Mouse (Mus musculus) regulatory T cell (primary cell): ENCODE measurements around the gene Igfbp7.

Experiments used
- in situ Hi-C: fragments of 300-600 bp; cut with MboI, MseI; formaldehyde crosslinking; loops from one replicate; pipeline ENCODE4 v1.15.1; 2025; ENCODE audit warnings: high pct_unique_total_duplicates

Gene Igfbp7

DNA sequence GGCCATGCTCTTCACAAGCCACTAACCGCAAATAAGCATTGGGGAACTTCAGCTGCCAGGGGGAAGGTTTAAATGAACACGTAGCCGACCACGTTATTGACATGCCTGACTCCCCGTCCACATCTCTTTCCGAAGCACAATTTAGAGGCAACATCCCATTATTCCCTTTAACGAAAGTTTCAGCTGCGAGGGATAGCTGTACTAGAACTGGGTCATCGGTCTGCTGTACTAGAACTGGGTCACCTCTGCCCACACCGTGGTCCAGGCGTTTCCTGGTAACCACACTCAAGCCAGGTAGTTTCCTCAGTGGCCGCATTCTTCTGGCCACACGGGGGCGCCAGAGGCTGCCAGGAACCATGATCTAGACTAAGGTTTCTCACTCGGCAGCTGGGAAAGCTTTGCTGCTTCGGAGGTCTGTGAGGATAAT is 53.5 kb downstream of the Igfbp7 start:
- in situ Hi-C loops: no loop called here

DNA sequence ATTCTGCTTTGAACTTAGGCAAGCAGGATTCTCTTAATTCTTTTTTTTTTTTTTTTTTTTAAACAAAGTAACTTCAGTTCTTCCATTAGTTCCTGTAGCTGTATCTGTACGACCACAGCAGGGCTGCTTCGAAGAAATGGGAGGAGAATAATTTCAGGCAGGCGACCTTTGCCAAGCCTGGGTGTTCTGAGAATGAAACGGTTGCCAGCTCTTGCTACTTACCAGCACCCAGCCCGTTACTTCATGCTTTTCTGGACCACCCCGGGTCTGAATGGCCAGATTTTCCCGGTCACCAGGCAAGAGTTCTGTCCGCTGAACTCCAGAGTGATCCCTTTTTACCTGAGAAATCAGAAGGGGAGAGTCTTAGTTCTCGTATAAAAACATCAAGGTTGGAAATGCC is 56.1 kb downstream of the Igfbp7 start:
- in situ Hi-C loops: no loop called here

DNA sequence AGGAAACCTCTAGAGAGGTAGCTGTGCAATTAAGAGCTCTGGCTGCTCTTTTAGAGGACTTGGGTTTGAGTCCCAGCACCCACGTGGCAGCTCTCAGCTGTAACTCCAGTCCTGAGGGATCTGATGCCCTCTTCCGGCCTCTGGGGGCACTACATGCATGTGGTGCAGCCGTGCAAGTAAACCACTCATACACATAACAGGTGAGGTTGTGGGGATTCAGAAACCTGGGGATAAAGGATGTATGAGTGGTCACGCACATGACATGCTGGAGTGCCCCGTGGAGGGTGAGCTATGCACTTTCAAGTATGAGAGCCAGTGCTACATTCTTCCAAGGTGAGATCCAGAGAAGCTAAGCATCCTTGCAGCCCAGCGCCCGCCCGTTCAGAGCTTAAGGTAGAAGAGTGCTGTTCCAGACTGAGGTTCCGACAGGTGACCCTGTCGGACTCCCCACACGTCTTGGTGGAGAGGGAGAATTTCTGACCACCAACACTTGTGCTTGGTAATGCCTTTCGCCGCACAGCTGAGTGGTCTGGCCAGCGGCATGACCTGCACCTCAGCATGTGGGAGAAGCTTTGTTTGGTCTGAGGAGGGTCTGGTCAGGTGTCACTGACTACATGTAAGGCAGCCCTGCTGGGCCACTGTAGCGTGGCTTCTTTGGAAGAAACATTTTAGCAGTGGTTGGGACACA is 57.7 kb downstream of the Igfbp7 start:
- in situ Hi-C loops: no loop called here

DNA sequence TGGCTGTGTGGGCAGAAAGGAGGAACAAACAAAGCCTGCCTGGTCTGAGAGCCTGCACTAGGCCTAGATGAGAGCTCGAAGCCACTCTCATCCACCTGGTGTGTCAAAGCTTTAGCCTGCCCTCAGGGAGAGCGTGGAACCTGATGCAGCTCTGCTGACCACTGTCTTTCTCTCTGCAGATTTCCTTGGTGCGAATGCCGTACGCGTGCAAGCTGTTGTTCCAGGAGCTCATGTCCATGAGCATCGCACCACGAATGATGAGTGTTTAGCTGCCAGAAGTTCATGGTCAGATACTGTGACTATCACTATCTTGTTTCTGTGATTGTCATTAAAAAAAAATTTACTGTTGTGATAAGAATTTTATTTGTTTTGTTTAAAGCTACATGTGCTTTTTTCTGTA is 58.9 kb downstream of the Igfbp7 start:
- in situ Hi-C loops: no loop called here

DNA sequence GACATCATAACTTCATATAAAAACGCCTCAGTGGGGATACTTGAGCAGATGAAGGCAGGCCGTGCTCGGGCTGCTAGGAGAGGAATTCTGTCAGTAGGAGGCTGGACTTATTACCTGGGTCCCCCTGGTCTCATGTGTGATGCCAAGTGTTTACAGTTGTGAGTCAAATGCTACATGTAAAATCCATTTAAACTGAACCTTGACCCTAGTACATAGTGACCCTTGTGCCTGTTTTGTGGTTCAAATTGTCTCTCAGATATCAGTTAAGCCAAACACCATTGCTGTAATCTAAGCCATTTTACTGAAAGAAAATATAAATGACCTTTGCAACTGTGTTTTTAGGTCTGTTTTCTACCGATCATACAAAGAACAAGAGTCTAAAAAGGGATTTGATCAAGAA is 67.8 kb downstream of the Igfbp7 start:
- in situ Hi-C loops: loop anchor here (5.0 kb wide), 1 partner anchor 48 kb away; no protein-coding TSS in a partner anchor

DNA sequence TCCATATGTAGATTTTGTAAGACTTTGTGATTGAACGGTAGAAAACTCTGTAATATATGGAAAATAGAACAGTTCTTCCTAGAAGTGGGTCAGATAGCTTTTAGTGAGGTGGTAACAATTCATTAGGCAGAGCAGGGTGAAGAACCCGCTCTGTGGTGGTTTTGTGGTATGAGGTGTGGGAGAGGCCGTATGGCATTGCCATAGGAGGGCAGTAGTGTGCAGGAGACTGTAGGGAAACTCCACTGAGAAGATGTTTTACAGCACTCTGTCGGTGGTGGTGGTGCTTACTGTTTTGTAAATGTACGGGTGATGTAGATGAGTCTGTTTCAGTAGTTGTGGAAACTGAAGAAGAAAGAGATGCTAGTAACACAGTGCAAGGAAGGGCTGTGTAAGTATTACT is 77.7 kb downstream of the Igfbp7 start:
- in situ Hi-C loops: no loop called here

DNA sequence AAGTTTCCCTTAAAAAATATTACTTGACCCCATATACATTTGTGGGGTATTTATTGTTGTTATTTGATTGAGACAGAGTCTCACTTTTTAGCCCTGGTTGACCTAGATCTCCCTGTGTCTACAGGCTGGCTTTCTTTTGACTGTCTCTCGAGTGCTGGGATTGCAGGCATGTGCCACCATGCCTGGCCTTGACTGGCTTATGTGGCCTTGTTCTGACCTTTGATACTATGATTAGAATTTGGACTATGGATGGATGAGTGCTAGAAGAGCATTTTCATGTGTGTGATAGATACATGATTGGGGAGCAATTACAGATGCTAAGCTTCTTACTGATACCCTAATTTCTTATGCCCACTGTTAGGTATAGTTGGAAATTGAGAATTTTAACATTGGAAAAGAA is 82.9 kb downstream of the Igfbp7 start:
- in situ Hi-C loops: no loop called here

DNA sequence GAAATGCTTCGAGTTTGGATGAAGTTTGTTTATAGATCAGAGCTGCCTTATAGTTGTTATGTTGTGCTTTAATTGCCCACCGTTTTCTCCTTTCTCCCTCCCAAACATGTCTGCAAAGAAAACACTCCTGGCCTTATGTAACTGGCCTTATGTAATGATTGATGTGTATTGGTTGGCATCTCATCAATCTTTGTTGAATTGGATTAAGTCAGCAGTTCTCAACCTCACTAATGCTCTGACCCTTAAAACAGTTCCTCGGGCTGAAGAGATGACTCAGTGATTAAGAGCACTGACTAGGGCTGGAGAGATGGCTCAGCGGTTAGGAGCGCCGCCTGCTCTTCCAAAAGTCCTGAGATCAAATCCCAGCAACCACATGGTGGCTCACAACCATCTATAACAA is 92.9 kb downstream of the Igfbp7 start:
- in situ Hi-C loops: loop anchor here (5.0 kb wide), 1 partner anchor 338 kb away; no protein-coding TSS in a partner anchor

DNA sequence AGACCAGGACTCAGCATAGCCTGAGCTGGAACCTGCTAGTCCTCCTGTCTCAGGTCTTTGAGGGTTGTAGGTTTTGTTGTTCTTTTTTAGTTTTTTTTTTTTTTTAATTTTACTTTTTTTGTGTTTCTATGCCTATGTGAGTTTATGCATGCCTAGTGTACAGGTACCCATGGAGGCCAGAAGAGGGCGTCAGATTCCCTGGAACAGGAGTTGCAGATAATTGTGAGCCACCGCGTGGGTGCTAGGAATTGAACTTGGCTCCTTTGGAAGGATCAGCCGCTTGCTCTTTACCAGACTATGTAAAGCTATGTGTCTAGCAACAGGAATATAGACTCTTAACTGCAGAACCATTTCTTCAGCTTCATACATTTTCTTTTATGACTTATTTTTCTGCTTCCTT is 93.6 kb downstream of the Igfbp7 start:
- in situ Hi-C loops: no loop called here

DNA sequence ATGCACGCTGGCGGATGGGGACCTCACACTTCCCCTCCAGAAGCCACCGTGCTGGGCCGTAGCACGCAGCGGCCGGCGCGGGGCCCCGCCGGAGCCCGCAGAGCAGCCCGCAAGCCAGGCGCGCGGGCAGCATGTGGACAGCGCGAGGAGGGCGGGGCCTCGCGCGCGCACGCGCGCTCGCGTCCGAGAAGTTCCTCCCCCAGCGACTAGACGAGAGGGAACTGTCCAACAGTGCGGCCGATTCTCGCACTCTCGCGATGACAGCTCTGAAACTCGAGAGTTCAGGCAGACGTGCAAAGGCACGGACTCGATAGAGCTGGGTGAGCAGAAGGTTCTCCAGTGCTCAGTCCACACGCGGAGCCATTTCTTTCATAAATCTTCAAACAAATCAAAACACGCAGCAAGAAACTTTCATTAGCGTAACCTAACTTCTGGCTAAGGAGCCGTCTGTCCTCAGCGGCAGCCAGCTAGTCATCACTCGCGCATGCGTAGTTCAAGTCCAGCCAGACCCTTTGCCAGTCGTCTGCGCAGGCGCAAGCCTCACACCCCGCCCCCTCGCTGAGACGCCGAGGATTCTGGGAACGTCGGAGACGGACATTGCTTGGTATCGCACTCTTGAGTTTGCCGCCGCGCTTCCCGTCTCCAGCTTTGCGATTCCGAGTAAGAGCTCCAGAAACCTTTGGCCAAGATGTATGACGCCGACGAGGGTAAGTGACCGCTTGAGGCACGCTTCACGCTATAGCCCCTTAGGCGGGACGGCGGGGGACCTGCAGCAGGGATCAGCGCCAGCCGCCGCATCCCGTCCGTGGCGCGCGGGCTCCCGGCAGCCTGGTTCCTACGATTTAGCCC is 97.7 kb downstream of the Igfbp7 start, which contains the start of the genes Noa1 and Polr2b:
Noa1 (minus strand) TSS at position 161 of the 849 bp plus-strand sequence.
Polr2b (plus strand) TSS at position 224 of the 849 bp plus-strand sequence.
- in situ Hi-C loops: no loop called here

DNA sequence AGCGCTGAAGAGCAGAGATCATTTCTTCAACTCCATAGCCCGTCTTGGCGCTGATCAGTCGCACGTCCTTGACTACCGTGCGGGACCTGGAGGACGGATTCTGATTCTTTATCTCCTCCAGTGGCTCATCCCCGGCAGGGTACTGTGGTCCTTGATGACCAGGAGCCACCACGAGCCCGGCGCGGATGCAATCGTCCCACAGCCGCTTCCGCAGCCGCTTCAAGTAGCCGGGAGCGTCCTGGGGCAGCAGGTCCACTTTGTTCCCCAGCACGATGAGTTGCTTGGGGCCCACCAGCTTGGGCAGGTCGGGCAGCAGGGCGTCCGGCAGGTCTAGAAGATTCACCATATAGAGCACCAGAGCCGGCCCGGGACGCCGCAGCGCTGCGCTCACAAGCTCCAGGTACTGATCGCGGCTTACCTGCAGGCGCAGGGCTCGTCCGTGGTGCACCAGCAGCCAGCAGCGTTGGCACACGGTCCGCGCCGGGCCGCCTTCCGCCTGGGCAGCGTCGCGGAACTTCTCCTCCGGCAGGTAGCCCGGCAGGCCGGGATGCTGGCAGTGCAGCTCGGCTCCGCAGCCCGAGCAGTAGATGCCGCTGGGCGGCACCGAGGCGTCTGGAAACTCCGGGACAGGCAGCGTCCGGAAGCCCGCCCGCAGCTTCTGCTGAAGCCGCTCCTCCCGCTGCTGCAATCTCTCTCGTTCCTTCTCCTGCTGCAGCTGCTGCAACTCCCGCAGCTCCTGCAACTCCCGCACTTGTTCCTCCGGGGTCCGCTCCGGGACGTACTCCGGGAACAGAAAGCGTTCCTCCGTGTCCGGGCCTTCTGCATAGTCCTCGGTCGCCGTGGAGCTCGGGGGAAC is 98.6 kb downstream of the Igfbp7 start:
- in situ Hi-C loops: no loop called here

DNA sequence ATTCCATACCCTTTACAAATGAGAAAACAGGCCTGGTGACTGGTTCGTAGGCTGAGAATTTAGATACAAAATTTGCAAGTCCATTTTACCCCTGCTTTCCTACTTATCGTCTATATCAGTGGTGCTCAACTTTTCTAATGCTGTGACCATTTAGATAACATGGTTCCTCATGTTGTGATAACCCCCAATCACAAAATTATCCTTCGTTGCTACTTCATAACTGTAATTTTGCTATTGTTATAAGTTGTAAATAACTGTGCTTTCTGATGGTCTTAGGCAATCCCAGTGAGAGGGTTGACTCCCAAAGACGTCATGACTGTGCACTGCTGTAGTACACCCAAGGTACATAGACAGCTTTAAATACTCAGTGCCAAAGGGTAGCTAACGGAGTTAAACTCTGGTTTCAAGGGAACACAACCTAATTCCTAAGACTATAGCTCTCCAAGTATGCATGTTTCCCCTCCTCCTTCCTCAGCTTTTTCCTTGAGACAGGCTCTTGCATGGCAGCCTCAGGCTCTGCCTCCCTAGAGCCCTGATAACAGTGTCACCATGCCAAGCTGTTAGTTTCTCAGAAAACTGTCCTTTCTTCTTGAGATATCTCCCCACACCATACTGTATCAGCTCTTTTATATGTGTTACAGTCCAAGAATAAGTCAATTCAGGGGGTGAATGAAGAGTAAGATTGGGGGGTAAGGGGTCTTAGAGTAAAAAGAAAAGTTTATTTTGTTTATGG is 99.9 kb downstream of the Igfbp7 start:
- in situ Hi-C loops: no loop called here

DNA sequence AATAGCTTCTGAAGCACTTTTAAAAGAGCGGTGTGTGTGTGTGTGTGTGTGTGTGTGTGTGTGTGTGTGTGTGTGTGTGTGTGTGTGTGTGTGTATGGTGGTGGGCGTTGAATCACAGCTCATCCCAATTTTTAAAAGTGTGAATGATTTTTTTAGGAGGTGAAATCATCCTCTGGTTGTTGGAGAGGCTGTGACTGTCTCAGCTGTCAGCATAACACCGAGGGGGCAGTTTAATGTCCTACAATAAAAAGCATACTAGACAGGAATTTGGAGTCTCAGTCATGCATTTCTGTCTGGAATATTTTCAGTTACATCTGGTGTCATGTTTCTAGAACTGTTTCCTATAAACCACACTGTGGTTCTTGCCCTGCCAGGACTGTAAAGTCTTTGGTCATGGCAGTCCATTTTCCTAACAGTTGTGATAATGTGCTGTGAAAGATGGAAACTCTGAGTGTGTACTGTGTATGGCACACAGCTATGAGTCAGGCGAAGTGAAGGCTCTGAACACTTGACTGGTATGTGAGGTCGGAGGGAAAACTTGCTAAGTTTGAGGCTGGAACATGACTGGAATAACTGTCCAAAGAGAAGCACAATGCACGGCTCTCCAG is 106.4 kb downstream of the Igfbp7 start:
- in situ Hi-C loops: no loop called here

DNA sequence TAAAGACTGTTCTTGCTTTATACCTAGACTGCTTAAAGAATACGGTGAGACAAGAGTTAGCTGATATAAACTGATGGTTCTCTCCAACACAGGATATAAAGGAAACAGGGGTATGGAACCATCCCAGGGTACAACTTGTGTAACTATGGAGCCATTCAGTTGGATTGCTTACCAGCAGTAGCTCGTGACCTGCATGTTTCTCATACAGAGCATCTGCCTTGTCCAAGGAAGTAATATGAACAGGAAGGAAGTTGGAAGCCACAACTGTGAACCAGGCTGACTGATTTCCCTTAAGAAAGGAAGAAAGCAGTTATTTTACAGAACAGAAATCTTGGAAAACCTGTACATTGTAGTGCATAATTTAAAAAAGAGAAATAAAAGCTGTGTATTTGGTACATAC is 108.4 kb downstream of the Igfbp7 start:
- in situ Hi-C loops: no loop called here
